Comparison of ENCODE assay signal across 27 mouse cellular contexts in genomic region chr10:3928008-3928545, GRCm38 (mm10). TPM values are rescaled to one million over a fixed set of nuclear protein-coding genes. Genes with fewer than 3 reads are reported as not detected.
DNase-seq lines count a peak whose midpoint lies in the region; ATAC-seq lines count a peak whose summit lies in the region.
"Had no signal": no experiment of that assay in that cellular context is flagged by ENCODE, and none has a peak within 500 bp of the region (broad histone marks: within the 10 kb centered on the region; RNA-seq: fewer than 3 reads in every experiment).

No protein-coding gene starts in this region.

- H3K4me1 ChIP-seq in heart, embryonic 11.5 days (ENCODE audit: control insufficient read depth, insufficient read depth, low read length) = no peaks in the 10 kb centered on the region
- H3K4me1 ChIP-seq: forebrain, embryonic 13.5 days; forebrain, embryonic 15.5 days had no signal

- H3K9me3 ChIP-seq in heart, embryonic 11.5 days (replicated peaks; ENCODE audit: control insufficient read depth, low read length) = no peaks in the 10 kb centered on the region
- H3K9me3 ChIP-seq: embryonic facial prominence, embryonic 13.5 days; embryonic facial prominence, embryonic 15.5 days; forebrain, embryonic 13.5 days; forebrain, embryonic 15.5 days; G1E had no signal

- 68% methylated on average over 4 of the region's 4 CpGs for WGBS in heart, embryonic 11.5 days (ENCODE audit: insufficient replicate concordance)

- H3K4me2 ChIP-seq in heart, embryonic 11.5 days = no peak overlapping the region
- H3K4me2 ChIP-seq: embryonic facial prominence, embryonic 13.5 days; embryonic facial prominence, embryonic 15.5 days; forebrain, embryonic 13.5 days; forebrain, embryonic 15.5 days had no signal

- no peak overlapping the region for H3K9ac ChIP-seq in heart, embryonic 11.5 days (ENCODE audit: low read depth, low read length)
- H3K9ac ChIP-seq: embryonic facial prominence, embryonic 13.5 days; embryonic facial prominence, embryonic 15.5 days; forebrain, embryonic 13.5 days; forebrain, embryonic 15.5 days had no signal

- no peaks in the 10 kb centered on the region for H3K36me3 ChIP-seq in heart, embryonic 11.5 days (ENCODE audit: control insufficient read depth, insufficient read depth, low read length)
- H3K36me3 ChIP-seq: forebrain, embryonic 15.5 days; G1E had no signal

- H3K27ac ChIP-seq in heart, embryonic 11.5 days (ENCODE audit: low read depth, low read length) = no peak overlapping the region
- H3K27ac ChIP-seq: embryonic facial prominence, embryonic 13.5 days; embryonic facial prominence, embryonic 15.5 days; forebrain, embryonic 13.5 days; forebrain, embryonic 15.5 days had no signal

- no peaks in the 10 kb centered on the region for H3K27me3 ChIP-seq in heart, embryonic 11.5 days (ENCODE audit: control insufficient read depth, insufficient read depth, low read length)
- H3K27me3 ChIP-seq: CH12.LX; embryonic facial prominence, embryonic 13.5 days; embryonic facial prominence, embryonic 15.5 days; forebrain, embryonic 13.5 days; forebrain, embryonic 15.5 days had no signal

- ATAC-seq in heart, embryonic 11.5 days (replicated peaks; ENCODE audit: insufficient number of reproducible peaks, low FRiP score, low TSS enrichment) = no peak
- ATAC-seq: activated CD4-positive, CD25-positive, alpha-beta regulatory T cell, adult 4 months; CD4-positive, CD25-positive, alpha-beta regulatory T cell, adult 4 months; forebrain, embryonic 13.5 days; forebrain, embryonic 15.5 days; Patski had no signal

- H3K4me3 ChIP-seq in heart, embryonic 11.5 days (ENCODE audit: low read depth, low read length) = no peak overlapping the region
- H3K4me3 ChIP-seq: embryonic facial prominence, embryonic 13.5 days; embryonic facial prominence, embryonic 15.5 days; erythroblast, embryonic 14.5 days; forebrain, embryonic 13.5 days; forebrain, embryonic 15.5 days had no signal

- DNase-seq in heart, adult 11 months = peak; percentile 22
- peak; percentile 32 to 80 for DNase-seq in layer of hippocampus, adult 18-20 months (ENCODE audit: low spot score in 2 of 2)
- no peak for DNase-seq in layer of hippocampus, adult 9-10 months (ENCODE audit: low spot score)
- DNase-seq in layer of hippocampus, adult 9-11 months = peak; percentile 46
- no peak for DNase-seq in layer of hippocampus, postnatal 10 days (ENCODE audit: low spot score in 2 of 2)
- peak; percentile 5 for DNase-seq in telencephalon, adult 2 months (ENCODE audit: low read depth, low spot score)
- DNase-seq in left cerebral cortex, adult 18-20 months (ENCODE audit: low spot score in 2 of 2) = no peak
- DNase-seq: adrenal gland, adult 8-10 months; adrenal gland, postnatal 14 days; adrenal gland, postnatal 36 days; B cell, adult 2 months; cerebellum, adult 11-12 months; cerebellum, adult 2 months; cerebellum, adult 9-10 months; cerebellum, postnatal 10 days; cerebellum, postnatal 25 days had no signal

RNA-seq across cellular contexts. Expression of gene Mthfd1l, which starts 44.8 kb away (rescaled TPM):
- 17.8 and 18.0 TPM in 2 replicates for polyA plus RNA-seq in heart, embryonic 11.5 days (2014; fragmentation: Nextera tagmentation; extraction: Ambion mirVana)
- 1 to 10 TPM; 8.7 to 8.9 TPM for total RNA-seq in layer of hippocampus, adult 18-20 months (2021)
- 10 to 100 TPM; 13.4 to 14.4 TPM for total RNA-seq in layer of hippocampus, postnatal 10 days (2021)
- total RNA-seq in left cerebral cortex, adult 18-20 months (2021) = 1 to 10 TPM; 8.0 to 9.1 TPM

Comparison
In these comparisons a context has a peak if more than half of its experiments do, and no peak if none do; other contexts are left out.
1. DNase-seq: peak in heart, adult 11 months (single experiment), layer of hippocampus, adult 18-20 months (2 of 2), layer of hippocampus, adult 9-11 months (single experiment) and telencephalon, adult 2 months (single experiment); none in layer of hippocampus, adult 9-10 months (single experiment), layer of hippocampus, postnatal 10 days (0 of 2) and left cerebral cortex, adult 18-20 months (0 of 2).